Mouse (Mus musculus) bone marrow, adult 2 months (tissue): Measurements from ENCODE around the gene Uvrag. TPM values are rescaled to one million over a fixed set of nuclear protein-coding genes. Genes with fewer than 3 reads are reported as not detected.

Source experiments
- H3K27ac ChIP-seq: fragments of 200-500 bp; 2 replicates; pipeline ENCODE4 v1.5.1; 2012; ENCODE audit warnings: low read depth, mild to moderate bottlenecking, control low read depth, inconsistent platforms, low read length; ENCODE audit not compliant: control insufficient read depth, poor library complexity, insufficient read depth
- H3K4me1 ChIP-seq: fragments of 200-500 bp; 2 replicates; pipeline ENCODE4 v1.6.1; 2011; ENCODE audit warnings: low read length; ENCODE audit not compliant: control insufficient read depth, insufficient read depth
- H3K4me3 ChIP-seq: fragments of 200-500 bp; replicated peaks from 2 replicates; pipeline ENCODE3; 2011; ENCODE audit warnings: mild to moderate bottlenecking, low read depth, low read length, control low read depth; ENCODE audit not compliant: control insufficient read depth
- CTCF ChIP-seq: fragments of 200-500 bp; IDR thresholded peaks from 2 replicates; pipeline ENCODE4 v1.5.1; 2011; ENCODE audit warnings: low read length, control low read depth; ENCODE audit not compliant: control insufficient read depth, insufficient read depth
- POLR2A ChIP-seq: fragments of 200-500 bp; IDR thresholded peaks from 2 replicates; pipeline ENCODE4 v1.6.1; 2011; ENCODE audit warnings: low read depth, mild to moderate bottlenecking, control low read depth, low read length, borderline replicate concordance; ENCODE audit not compliant: control insufficient read depth
- WGBS: fragments of 180-500 bp; shearing (Covaris S2); methylation state at CpG from one replicate; pipeline ENCODE4 v1.1.7; 2018; 5-methylcytosine and 5-hydroxymethylcytosine counted together
- polyA plus RNA-seq: library from polyadenylated mRNA; stranded (reverse); fragments of >200 nt; gene quantifications from 2 replicates; pipeline ENCODE4 v1.2.4, GENCODE M21; 2011; ENCODE audit warnings: low replicate concordance; ENCODE audit not compliant: missing spikeins, insufficient read depth, insufficient read length

Uvrag gene
- polyA plus RNA-seq, 1 experiment, result 38.2 TPM

- no peak for TF ChIP-seq CTCF
- no peak for TF ChIP-seq POLR2A
- 83% methylated on average over 6 of the region's 6 CpGs for WGBS
- no peak overlapping the region for H3K27ac ChIP-seq
- no peaks in the 10 kb centered on the region; the same call in 1 of the 2 replicates for H3K4me1 ChIP-seq
- no peak overlapping the region for H3K4me3 ChIP-seq
These were observed 198.2 kb downstream of the Uvrag start for GRCm38 (mm10) chr7:98942746-98943145.

- TF ChIP-seq POLR2A, result no peak
- TF ChIP-seq CTCF, result no peak
These were observed 201.7 kb downstream of the Uvrag start for GRCm38 (mm10) chr7:98939194-98939593.

GRCm38 (mm10) chr7:98938621-98939020 is 202.3 kb downstream of the Uvrag start:
- Histone ChIP-seq H3K4me1 (no peaks in the 10 kb centered on the region), H3K4me3 (no peak overlapping the region), H3K27ac (no peak overlapping the region)
- WGBS, result 80% methylated on average over 7 of the region's 7 CpGs
- TF ChIP-seq CTCF, result no peak
- TF ChIP-seq POLR2A, result no peak

More at GRCm38 (mm10) chr7:98939194-98939593, 201.7 kb downstream of the Uvrag start:
- 91% methylated on average over 6 of the region's 6 CpGs for WGBS
- Histone ChIP-seq H3K4me1 (no peaks in the 10 kb centered on the region), H3K4me3 (no peak overlapping the region), H3K27ac (no peak overlapping the region)

- WGBS, result 90% methylated on average over 20 of the region's 20 CpGs
- no peak overlapping the region for H3K27ac ChIP-seq
- TF ChIP-seq POLR2A (no peak), CTCF (no peak)
- H3K4me3 ChIP-seq, result no peak overlapping the region
- no peaks in the 10 kb centered on the region for H3K4me1 ChIP-seq
These were observed 203.7 kb downstream of the Uvrag start for GRCm38 (mm10) chr7:98937079-98937813.

GRCm38 (mm10) chr7:98935757-98936156 is 205.2 kb downstream of the Uvrag start:
- Histone ChIP-seq H3K4me1 (no peaks in the 10 kb centered on the region), H3K4me3 (no peak overlapping the region), H3K27ac (no peak overlapping the region)
- TF ChIP-seq CTCF (no peak), POLR2A (no peak)
- WGBS, result 71% methylated on average over 6 of the region's 6 CpGs

GRCm38 (mm10) chr7:98935193-98935592 is 205.7 kb downstream of the Uvrag start:
- no peak overlapping the region for H3K4me3 ChIP-seq
- no peaks in the 10 kb centered on the region for H3K4me1 ChIP-seq
- TF ChIP-seq POLR2A (no peak), CTCF (no peak)
- no peak overlapping the region for H3K27ac ChIP-seq
- 94% methylated on average over 10 of the region's 10 CpGs for WGBS

- TF ChIP-seq CTCF (no peak), POLR2A (no peak)
- 82% methylated on average over 7 of the region's 7 CpGs for WGBS
- H3K4me3 ChIP-seq, result no peak overlapping the region
These were observed 212.5 kb downstream of the Uvrag start for GRCm38 (mm10) chr7:98928336-98929025.

GRCm38 (mm10) chr7:98926906-98927528 is 213.9 kb downstream of the Uvrag start:
- Histone ChIP-seq H3K27ac (no peak overlapping the region), H3K4me3 (no peak overlapping the region), H3K4me1 (no peaks in the 10 kb centered on the region)
- WGBS, result 90% methylated on average over 10 of the region's 10 CpGs
- TF ChIP-seq POLR2A, result no peak
- no peak for TF ChIP-seq CTCF

More at GRCm38 (mm10) chr7:98928336-98929025, 212.5 kb downstream of the Uvrag start:
- H3K27ac ChIP-seq, result no peak overlapping the region
- no peaks in the 10 kb centered on the region for H3K4me1 ChIP-seq
